Mouse (Mus musculus) ES-Bruce4 (cell line): ENCODE results near the gene Myog.

Experiments
- CTCF ChIP-seq: IDR thresholded peaks from one replicate; pipeline ENCODE4 v1.8.1; 2011; ENCODE audit warnings: low read depth, low read length
- EP300 ChIP-seq: IDR thresholded peaks from 2 replicates; pipeline ENCODE4 v1.6.1; 2011; ENCODE audit warnings: low read depth, low read length; ENCODE audit not compliant: insufficient read depth
- POLR2A ChIP-seq: IDR thresholded peaks from one replicate; pipeline ENCODE4 v1.8.1; 2011; ENCODE audit warnings: low read length; ENCODE audit not compliant: insufficient read depth

DNA sequence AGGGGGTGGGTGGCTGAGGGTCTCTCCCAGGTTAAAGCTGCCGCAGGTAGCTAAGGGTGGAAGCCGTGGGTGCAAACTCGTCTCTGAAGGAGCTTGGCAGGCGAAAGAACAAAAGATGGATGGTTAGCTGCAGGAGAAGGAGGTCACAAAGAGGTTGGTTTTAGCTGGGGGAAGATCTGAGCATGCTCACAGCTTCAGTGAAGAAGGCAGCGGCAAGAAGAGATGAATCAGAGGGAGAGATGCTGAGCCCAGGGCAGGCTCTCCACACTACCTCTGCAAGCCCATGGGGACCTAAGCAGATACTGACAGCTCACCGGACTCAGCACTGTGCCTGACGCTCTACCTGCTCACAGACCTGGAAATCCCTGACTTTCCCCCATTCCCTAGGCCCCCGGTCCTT lies 48.5 kb upstream of the Myog start:
- TF ChIP-seq POLR2A (no peak), CTCF (no peak), EP300 (no peak)
